Mouse (Mus musculus) R1 (cell line): ENCODE measurements around the gene Iglon5.
A peak's percentile ranks its signal among the peaks of the same experiment; 100 is the strongest.

Source experiments
- DNase-seq: peaks from one replicate; pipeline ENCODE4 v3.0.0-alpha.2; 2018; ENCODE audit warnings: low read depth, low spot score

Gene Iglon5

DNA sequence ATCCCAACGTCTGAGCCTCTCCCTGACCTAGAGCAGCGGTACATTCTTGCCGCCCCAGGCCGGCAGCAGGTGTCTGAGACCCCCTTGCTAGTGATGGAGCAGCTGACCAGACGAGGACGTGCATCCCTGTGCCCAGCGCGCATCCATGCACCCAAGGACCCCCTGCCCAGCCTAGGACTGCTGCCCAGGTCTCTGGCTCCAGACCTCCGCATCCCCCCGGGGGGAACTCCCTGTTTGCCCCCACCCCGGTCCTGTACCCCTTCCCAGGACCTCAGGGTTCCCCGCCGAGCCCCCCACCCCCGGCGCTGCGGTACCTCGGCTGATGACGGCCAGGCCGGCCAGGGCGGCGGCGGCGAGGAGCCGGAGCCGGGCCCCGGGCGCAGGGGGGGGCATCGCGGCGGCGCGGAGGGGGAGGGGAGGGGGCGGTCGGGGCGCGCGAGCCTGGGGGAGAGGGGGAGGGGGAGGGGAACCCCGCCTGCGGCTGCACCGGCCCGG, at the start of gene Iglon5:
Gene Iglon5, minus strand, starts transcription at position 445 of the 495 bp plus-strand sequence.
- no peak for DNase-seq

DNA sequence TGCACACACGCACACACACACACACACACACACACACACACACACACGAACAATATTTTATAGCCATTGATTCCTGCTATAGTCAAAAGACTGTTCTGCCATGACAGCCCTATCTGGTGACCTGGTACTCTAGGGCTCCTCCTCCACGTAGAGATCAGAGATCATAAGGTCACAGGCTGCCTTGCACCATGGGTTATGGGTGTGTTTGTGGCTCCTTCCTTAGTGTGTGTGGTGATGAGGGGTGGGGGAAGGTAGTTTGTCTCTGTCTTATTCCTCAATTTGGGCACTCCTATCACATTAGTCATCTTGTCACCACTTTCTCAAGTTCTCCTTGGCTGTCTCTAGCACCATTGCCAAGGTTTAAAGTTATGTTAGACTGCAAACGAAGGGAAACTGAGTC, 48.6 kb upstream of the Iglon5 start:
- no peak for DNase-seq

GRCm38 (mm10) chr7:43532936-43533505, 43.1 kb upstream of the Iglon5 start:
- DNase-seq, result no peak

DNA sequence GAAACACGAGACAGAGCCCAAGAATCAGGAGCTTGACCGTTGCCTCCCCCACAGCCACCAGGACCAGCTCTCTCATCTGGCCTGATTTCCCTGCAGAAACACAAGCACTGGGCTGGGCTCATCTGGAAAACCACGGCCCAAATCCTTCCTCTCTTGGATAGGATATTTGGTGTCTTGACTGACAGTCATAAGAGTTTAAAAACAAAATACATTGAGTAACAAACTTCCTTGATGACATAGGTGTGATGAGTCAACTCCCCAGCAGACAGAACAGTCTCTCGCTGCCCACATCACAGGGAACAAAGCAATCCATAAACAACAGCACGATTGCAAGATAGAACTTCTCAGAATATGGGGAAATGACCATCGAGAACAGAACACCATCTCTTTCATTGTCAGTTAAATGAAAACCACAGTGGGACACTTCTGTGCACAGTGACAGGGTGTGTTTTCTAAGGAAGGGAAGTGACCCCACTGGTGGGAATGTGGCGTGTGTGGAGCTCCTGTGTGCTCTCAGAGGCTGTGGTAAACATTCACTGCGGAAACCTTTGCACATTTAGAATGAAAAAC, 40.4 kb upstream of the Iglon5 start:
- no peak for DNase-seq

GRCm38 (mm10) chr7:43525313-43525712, 35.4 kb upstream of the Iglon5 start:
- peak; percentile 27 for DNase-seq

- DNase-seq, result no peak
Observed at GRCm38 (mm10) chr7:43522776-43523175, 32.9 kb upstream of the Iglon5 start.

DNA sequence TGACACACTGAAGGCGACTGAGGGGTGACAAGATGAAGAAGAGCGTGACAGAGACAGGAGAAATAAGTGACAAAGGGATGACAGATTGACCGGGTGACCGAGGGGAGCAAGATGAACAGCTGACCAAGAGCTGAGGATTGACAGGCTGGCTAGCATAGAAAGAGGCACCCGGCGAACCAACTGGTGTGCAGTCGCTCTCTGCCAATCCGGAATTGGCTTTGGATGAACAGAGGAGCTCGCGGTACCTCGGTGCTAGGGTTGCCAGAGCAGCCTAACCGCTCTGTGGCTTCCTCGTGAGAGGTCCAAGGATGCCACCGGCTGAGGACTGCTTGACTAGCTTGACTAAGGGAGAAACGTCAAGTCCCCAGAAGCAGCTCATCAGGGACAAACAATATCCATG, 28.5 kb upstream of the Iglon5 start:
- no peak for DNase-seq

- DNase-seq, result no peak
Observed at GRCm38 (mm10) chr7:43515076-43515475, 25.2 kb upstream of the Iglon5 start.

- DNase-seq, result no peak
Observed at GRCm38 (mm10) chr7:43512519-43512918, 22.6 kb upstream of the Iglon5 start.

- DNase-seq, result no peak
Observed at GRCm38 (mm10) chr7:43511707-43512478, 22.0 kb upstream of the Iglon5 start.

DNA sequence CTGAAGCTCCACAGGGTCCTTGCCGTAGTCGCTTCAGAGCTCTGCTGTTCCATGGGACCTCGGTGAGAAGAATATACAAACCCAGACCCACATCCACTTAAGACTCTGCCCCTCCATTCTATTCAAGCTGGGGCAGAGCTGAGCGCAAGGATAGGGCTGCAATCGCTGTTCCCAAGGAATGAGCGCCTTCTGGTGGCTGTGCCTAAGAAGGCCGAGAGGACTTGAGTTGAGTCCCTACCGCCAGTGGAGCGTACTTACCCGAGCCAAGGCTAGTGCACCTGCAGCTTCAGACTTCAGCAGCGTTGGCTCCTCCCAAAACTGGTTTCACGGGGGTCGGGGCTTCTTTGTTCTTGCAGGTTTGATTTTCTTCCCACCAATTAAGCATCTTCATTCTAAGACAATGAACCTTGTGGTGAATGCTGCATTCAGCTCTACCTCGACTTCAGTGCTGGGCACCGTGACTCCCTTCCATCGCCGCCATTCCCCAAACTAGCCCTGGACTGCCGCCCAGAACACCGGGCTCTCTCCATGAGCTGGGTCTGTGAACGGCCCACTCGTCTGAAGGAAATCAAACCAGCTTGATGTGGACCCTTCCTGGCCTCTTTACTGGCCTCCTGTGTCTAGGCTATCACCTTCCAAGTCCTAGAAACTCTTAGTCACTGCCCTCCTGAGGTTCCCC, 5.6 kb upstream of the Iglon5 start:
- peak; percentile 89 for DNase-seq

- DNase-seq, result no peak
Observed at GRCm38 (mm10) chr7:43490861-43491260, 986 bp upstream of the Iglon5 start.

- peak; percentile 59 for DNase-seq
Observed at GRCm38 (mm10) chr7:43490182-43490584, 308 bp upstream of the Iglon5 start.

- DNase-seq, result no peak
Observed at GRCm38 (mm10) chr7:43488646-43489045, 1.2 kb downstream of the Iglon5 start.

DNA sequence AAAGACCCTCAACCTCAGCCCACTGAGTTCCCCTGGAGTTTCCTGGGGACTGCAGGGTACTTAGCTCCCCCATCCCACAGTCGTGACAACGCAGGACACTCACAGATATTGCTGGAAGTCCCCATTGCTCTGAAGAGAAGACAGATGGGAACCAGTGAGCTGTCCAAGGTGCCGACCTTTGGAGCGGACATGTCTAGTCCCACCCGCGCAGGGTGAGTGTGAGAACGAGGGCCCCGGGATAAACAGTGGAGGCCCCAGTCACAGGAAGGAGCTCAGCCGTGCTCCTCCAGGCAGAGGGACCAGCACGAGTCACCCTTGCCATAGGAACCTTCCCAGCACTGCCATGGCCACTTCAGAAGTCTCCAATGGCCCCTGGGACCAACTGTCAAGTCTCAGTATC, 6.6 kb downstream of the Iglon5 start:
- peak; percentile 52 for DNase-seq

DNA sequence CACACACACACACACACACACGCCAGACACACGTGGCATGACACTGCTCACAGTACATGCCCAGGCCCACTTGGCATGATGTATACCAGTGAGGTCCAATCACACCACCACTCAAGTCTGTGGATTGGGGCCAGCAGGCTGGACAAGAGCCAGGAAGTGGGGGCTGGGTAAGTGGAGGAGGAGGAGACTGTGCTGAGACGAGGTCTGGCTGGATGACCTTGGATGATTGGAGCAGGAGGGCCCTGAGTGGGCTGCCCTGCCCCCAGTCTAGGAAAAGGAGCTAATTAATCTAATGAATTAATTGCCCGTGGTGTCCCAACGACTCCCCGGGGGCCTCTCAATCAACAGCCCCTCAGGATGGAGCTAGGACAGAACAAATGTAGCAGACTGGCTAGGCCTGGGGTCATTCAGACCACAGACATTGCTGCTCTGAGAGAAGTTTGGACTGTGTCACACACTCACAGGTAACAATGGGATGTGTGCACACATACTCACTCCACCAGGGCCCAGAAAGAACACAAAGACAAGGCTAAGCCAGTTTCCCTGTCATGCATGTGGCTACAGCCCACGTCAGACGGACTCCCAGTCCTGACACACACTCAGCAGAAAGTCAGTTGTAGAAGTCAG, 7.7 kb downstream of the Iglon5 start:
- no peak for DNase-seq

DNA sequence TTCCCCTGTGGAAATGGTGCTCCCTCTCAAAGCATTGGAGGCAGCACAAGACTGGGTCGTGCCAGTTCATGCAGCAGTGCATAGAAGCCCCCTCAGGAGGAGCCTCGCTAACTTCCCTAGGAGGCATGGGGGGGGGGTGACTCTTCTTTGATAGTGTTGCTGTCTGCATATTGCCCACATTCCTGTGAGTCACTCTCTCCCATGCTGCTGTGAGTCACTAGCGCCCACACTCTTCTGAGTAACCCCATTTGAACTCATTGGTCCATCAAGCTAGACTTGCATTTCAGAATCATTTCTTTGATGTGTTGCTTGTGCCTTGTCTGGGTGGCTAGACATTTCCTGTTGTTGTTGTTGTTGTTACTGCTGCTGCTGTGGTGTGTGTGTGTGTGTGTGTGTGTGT, 8.7 kb downstream of the Iglon5 start:
- DNase-seq, result no peak

- DNase-seq, result peak; percentile 21
Observed at GRCm38 (mm10) chr7:43476376-43476775, 13.5 kb downstream of the Iglon5 start.

DNA sequence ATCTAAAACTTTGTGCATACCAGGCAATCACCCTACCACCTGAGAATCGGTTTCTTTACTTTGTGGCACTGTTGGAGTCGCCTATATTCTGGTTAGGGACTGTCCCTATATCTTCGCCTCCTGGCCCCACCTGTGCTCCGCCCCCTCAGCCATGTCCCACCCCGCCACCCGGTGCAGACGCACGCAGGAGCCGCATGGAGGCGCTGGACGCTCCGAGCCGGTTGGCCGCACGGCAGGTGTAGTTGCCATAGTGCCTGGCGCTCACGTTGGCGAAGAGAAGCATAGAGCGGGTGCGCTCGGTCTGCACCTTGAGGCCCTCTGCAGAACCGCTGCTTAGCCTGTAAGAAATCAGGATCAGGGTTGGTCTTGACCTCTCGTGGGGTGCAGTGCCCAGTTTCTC, 14.2 kb downstream of the Iglon5 start:
- peak; percentile 84 for DNase-seq

- DNase-seq, result peak; percentile 73
Observed at GRCm38 (mm10) chr7:43470373-43470772, 19.5 kb downstream of the Iglon5 start.

- peak; percentile 87 for DNase-seq
Observed at GRCm38 (mm10) chr7:43466099-43466694, 23.7 kb downstream of the Iglon5 start.
